Mouse (Mus musculus) liver, embryonic 14.5 days (tissue): Measurements from ENCODE around the gene Ak9. TPM values are rescaled to one million over a fixed set of nuclear protein-coding genes. Genes with fewer than 3 reads are reported as not detected.

Experiments
- ATAC-seq: fragments of 200-750 bp; cut with Nextera tagmentation; 2 replicates; pipeline ENCODE4 v1.8.0; 2017; ENCODE audit warnings: moderate number of reproducible peaks, mild to moderate bottlenecking, moderate library complexity; ENCODE audit not compliant: insufficient read depth
- DNase-seq, 3 experiments: peaks; one replicate each; pipeline ENCODE4 v3.0.0-alpha.2; 2012 to 2013; ENCODE audit warnings: low read depth in 3 of 3, low spot score in 3 of 3
- H3K27ac ChIP-seq: fragments of 300-500 bp; sonication (generic); 2 replicates; pipeline ENCODE4 v1.5.1; 2014; ENCODE audit warnings: moderate library complexity, mild to moderate bottlenecking, control low read depth, inconsistent platforms
- H3K27me3 ChIP-seq: fragments of 300-500 bp; sonication (generic); 2 replicates; pipeline ENCODE4 v1.6.1; 2014; ENCODE audit warnings: mild to moderate bottlenecking, low read length, moderate library complexity; ENCODE audit not compliant: control insufficient read depth, insufficient read depth
- H3K36me3 ChIP-seq: fragments of 300-500 bp; sonication (generic); replicated peaks from 2 replicates; pipeline ENCODE4 v1.6.1; 2014; ENCODE audit warnings: low read depth; ENCODE audit not compliant: control insufficient read depth, insufficient read depth
- H3K4me1 ChIP-seq, 2 experiments: fragments of 200-500 bp in 1 of 2; fragments of 300-500 bp in 1 of 2; sonication (generic) in 1 of 2; replicated peaks; 2 replicates each; pipeline ENCODE4 v1.6.1; 2012 to 2014; ENCODE audit warnings: antibody characterized with exemption in 1 of 2, inconsistent platforms in 1 of 2, low read length in 1 of 2; ENCODE audit not compliant: control insufficient read depth in 2 of 2, insufficient read depth in 2 of 2
- H3K4me2 ChIP-seq: fragments of 300-500 bp; sonication (generic); 2 replicates; pipeline ENCODE4 v1.6.1; 2014; ENCODE audit warnings: low read depth, mild to moderate bottlenecking, control low read depth, moderate library complexity
- H3K4me3 ChIP-seq, 2 experiments: fragments of 200-500 bp in 1 of 2; fragments of 300-500 bp in 1 of 2; sonication (generic) in 1 of 2; 2 replicates each; pipeline ENCODE4 v1.5.1; 2012 to 2014; ENCODE audit warnings: low read depth in 2 of 2, low read length in 2 of 2, mild to moderate bottlenecking in 2 of 2, control low read depth in 1 of 2, inconsistent platforms in 1 of 2, moderate library complexity in 1 of 2; ENCODE audit not compliant: insufficient read depth in 1 of 2
- H3K9ac ChIP-seq: fragments of 300-500 bp; sonication (generic); replicated peaks from 2 replicates; pipeline ENCODE4 v1.6.1; 2014; ENCODE audit warnings: mild to moderate bottlenecking, control low read depth, moderate library complexity
- H3K9me3 ChIP-seq: fragments of 300-500 bp; sonication (generic); 2 replicates; pipeline ENCODE4 v1.6.1; 2016; ENCODE audit warnings: low read length, mixed read lengths; ENCODE audit not compliant: control insufficient read depth
- CTCF ChIP-seq: IDR thresholded peaks from 2 replicates; pipeline ENCODE4 v1.5.1; 2016; ENCODE audit warnings: antibody characterized with exemption, low read depth, control low read depth
- EP300 ChIP-seq: IDR thresholded peaks from 2 replicates; pipeline ENCODE4 v1.6.1; 2016; ENCODE audit warnings: antibody characterized with exemption, low read depth
- WGBS: fragments of 180-500 bp; shearing (Covaris S2); extraction: QIAGEN DNeasy Blood & Tissue Kit; methylation state at CpG from one replicate; pipeline ENCODE4 v1.1.7; 2014; ENCODE audit not compliant: insufficient replicate concordance; 5-methylcytosine and 5-hydroxymethylcytosine counted together
- polyA plus RNA-seq, 2 experiments: library from polyadenylated mRNA; depleted of rRNA in 1 of 2; stranded (reverse) in 1 of 2; unstranded in 1 of 2; fragments of >200 nt; fragmentation: Nextera tagmentation in 1 of 2; extraction: Ambion mirVana in 1 of 2; gene quantifications; 2 replicates each; pipeline versions ENCODE4 v1.2.1 to v1.2.3; 2012 to 2014

Ak9 gene
- polyA plus RNA-seq, 2 experiments: not detected

DNA sequence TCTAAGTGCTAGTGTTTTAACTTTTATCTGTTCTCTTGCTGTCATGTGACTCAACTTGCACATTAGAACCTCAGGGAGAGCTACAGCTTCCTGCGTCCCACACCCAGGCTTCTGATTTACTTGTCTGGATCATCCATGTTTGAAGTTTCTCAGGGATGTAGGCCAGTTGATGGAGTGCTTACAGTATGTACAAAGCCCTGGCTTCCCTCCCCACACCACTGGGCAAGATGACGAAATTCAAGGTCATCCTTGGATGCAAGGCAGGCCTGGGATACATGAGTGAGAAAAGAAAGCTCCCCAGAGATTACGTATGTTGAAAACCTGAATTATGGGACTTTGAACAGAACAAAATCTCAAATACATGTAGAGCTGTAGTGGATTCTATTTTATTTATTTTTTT, 149.0 kb downstream of the Ak9 start:
- no peak overlapping the region for H3K9ac ChIP-seq
- peaks cover 3% of the 10 kb centered on the region; the same call in 1 of the 2 replicates for H3K36me3 ChIP-seq
- ATAC-seq (no peak), DNase-seq (no peak)
- H3K4me2 ChIP-seq: no peak overlapping the region
- no peaks in the 10 kb centered on the region for H3K9me3 ChIP-seq
- H3K4me1 ChIP-seq: peaks cover 8 to 24% of the 10 kb centered on the region in 2 experiments
- no peak overlapping the region for H3K27ac ChIP-seq
- no peaks in the 10 kb centered on the region for H3K27me3 ChIP-seq
- H3K4me3 ChIP-seq: no peak overlapping the region
- 81% methylated on average over 3 of the region's 3 CpGs for WGBS
- TF ChIP-seq EP300: no peak

DNA sequence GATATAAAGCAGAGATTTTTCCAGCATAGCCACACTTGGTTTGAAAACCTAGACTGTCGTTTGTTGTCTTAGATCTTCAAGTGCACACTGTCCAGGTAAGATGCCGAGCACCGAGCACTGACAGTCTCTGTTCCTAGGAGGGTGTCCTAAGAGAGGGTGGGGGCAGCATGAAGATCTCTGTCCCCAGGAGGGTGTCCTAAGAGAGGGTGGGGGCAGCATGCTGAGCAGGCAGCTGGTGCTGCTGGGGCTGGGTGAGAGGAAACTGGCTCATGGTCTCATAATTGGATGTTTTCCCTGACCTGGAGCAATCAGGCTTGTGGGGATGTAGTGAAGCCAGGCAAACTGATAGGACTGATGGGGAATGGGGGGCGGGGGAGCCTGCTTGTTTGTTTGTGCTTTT, 156.2 kb downstream of the Ak9 start:
- no peak overlapping the region for H3K9ac ChIP-seq
- no peak overlapping the region for H3K27ac ChIP-seq
- peaks cover 0 to 5% of the 10 kb centered on the region in 2 experiments; a peak in 2 of 4 replicates for H3K4me1 ChIP-seq
- no peaks in the 10 kb centered on the region for H3K9me3 ChIP-seq
- TF ChIP-seq CTCF: no peak
- no peak for TF ChIP-seq EP300
- DNase-seq (no peak), ATAC-seq (no peak)
- H3K36me3 ChIP-seq: no peaks in the 10 kb centered on the region; the same call in 1 of the 2 replicates
- H3K27me3 ChIP-seq: no peaks in the 10 kb centered on the region
- WGBS: 72% methylated on average over 4 of the region's 4 CpGs
- no peak overlapping the region for H3K4me3 ChIP-seq
- no peak overlapping the region for H3K4me2 ChIP-seq

DNA sequence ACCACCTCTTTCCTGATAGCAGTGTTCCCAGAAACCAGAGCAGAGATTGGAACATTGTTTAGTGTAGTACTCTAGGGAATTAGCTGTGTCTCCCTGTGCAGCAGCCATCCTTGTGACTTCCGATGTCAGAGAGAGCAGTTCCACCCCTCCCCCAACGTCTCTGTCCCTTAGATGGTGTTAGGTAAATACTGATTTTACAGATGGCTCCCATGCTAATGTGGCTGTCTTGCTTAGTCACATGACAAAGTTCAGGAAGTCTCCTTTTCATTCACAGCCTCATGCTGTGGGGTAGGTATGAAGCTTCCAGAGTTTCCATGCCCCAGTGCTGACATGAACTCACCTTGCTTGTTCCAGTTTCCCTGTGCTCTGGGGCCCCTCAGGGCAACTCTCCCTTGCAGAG, 156.7 kb downstream of the Ak9 start:
- 42% methylated on average over 2 of the region's 2 CpGs for WGBS
- Histone ChIP-seq H3K4me1 (peaks cover 0 to 5% of the 10 kb centered on the region in 2 experiments; a peak in 2 of 4 replicates), H3K4me3 (no peak overlapping the region), H3K27ac (no peak overlapping the region), H3K9ac (no peak overlapping the region), H3K4me2 (no peak overlapping the region), H3K36me3 (no peaks in the 10 kb centered on the region; the same call in 1 of the 2 replicates), H3K9me3 (no peaks in the 10 kb centered on the region), H3K27me3 (no peaks in the 10 kb centered on the region)
- DNase-seq: no peak
- no peak for ATAC-seq
- TF ChIP-seq EP300 (no peak), CTCF (no peak)

DNA sequence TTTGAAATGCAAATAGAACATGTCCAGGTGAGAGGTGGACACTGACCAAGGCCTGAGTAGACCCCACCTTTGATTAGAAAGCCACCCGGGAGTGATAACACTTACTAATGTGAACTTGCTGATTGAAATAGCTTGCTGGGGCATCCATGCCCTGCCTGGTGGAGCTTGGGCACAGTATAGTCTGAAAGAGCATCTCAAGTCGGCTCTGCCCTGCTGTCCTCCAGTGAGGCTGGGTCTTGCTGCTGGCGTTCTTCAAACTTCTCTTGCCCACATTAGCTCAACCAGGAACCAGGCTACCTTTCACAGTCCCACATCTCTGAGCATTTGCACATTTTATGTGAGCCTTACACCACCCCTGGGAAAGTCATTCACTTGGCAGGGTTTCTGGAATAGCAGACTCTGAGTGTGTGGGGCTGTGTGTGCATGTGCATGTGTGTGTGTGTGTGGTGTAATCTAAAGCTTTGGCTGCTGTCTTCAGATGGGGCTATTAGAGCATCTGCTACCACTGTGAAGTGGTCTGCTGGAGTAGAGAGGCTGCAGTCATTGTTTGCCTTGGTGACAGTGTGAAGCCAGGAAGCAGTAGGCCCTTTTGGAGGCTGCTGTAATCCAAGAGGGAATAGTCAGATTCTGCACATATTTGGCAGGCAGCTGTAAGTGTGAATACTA, 157.4 kb downstream of the Ak9 start:
- Histone ChIP-seq H3K9me3 (no peaks in the 10 kb centered on the region), H3K27me3 (no peaks in the 10 kb centered on the region), H3K36me3 (no peaks in the 10 kb centered on the region; the same call in 1 of the 2 replicates), H3K4me2 (no peak overlapping the region), H3K4me1 (peaks cover 0 to 4% of the 10 kb centered on the region in 2 experiments; a peak in 2 of 4 replicates), H3K27ac (no peak overlapping the region), H3K4me3 (no peak overlapping the region), H3K9ac (no peak overlapping the region)
- no peak for TF ChIP-seq CTCF
- TF ChIP-seq EP300: no peak
- ATAC-seq (no peak), DNase-seq (no peak)
- 70% methylated on average over 3 of the region's 3 CpGs for WGBS

DNA sequence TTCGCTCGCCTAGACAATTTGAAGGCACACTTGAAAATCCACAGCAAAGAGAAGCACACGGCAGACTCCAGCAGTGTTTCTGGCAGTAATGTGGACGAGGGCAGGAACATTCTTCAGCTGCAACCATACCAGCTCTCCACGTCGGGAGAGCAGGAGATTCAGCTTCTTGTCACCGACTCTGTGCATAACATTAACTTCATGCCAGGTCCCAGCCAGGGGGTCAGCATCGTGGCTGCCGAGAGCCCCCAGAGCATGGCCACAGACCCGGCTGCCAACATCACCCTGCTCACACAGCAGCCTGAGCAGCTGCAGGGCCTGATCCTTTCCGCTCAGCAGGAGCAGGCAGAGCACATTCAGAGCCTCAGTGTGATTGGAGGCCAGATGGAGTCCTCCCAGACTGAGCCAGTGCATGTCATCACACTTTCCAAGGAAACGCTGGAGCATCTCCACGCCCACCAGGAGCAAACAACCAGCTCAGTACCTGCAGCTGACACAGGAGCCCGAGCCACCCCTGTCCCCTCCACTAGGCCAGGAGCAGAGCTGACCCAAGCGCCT, 160.7 kb downstream of the Ak9 start:
- Histone ChIP-seq H3K4me2 (no peak overlapping the region), H3K27me3 (no peaks in the 10 kb centered on the region), H3K9ac (no peak overlapping the region), H3K9me3 (no peaks in the 10 kb centered on the region), H3K27ac (no peak overlapping the region), H3K4me1 (no peaks in the 10 kb centered on the region), H3K4me3 (no peak overlapping the region), H3K36me3 (no peaks in the 10 kb centered on the region; the same call in 1 of the 2 replicates)
- no peak for TF ChIP-seq CTCF
- TF ChIP-seq EP300: no peak
- ATAC-seq: no peak
- no peak for DNase-seq
- WGBS: 73% methylated on average over 15 of the region's 15 CpGs
